Mouse (Mus musculus): ENCODE measurements around the gene Casp8.

GRCm38 (mm10) chr1:58775361-58775760, 19.8 kb upstream of the Casp8 start:
- TF ChIP-seq CTCF (IDR thresholded peaks at IDR 0.05; ENCODE audit: low read depth) (no peak), EP300 (optimal IDR thresholded peaks at IDR 0.05) (no peak)

Data from stomach, postnatal 0 days (tissue).